Mouse (Mus musculus) G1E (cell line): ENCODE results near the gene Adamts8.

Experiments used
- CTCF ChIP-seq: IDR thresholded peaks from 2 replicates; pipeline ENCODE4 v1.5.1; 2012; ENCODE audit warnings: low read depth, low read length, inconsistent platforms, mixed read lengths
- GATA1 ChIP-seq: IDR thresholded peaks from 2 replicates; pipeline ENCODE4 v1.6.1; 2012; ENCODE audit warnings: borderline replicate concordance, low read length, inconsistent platforms, mixed read lengths
- POLR2AphosphoS5 ChIP-seq: IDR thresholded peaks from 2 replicates; pipeline ENCODE4 v1.6.1; 2012; ENCODE audit warnings: low read depth, low read length, inconsistent platforms; ENCODE audit not compliant: insufficient replicate concordance
- TAL1 ChIP-seq: conservative IDR thresholded peaks from 2 replicates; pipeline ENCODE4 v1.6.1; 2012; ENCODE audit warnings: low read depth, low read length, inconsistent platforms, mixed read lengths

DNA sequence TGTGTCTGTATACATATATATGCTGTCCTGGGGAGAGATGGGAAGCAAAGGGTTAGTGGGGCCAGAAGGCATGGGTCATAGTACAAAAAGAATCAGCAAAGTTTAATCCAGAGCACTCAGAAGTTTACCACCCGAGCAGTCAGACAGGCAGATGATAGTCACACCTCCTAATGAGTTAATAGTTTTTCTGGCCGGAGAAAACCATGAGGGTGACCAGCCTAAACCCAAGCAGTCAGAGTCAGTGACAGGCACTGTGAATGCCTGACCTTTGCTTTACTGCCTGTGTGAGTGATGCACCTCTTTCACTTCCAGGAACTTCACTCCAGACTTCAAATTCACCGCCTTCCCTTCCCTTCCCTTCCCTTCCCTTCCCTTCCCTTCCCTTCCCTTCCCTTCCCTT lies 28.9 kb upstream of the Adamts8 start:
- TF ChIP-seq CTCF = no peak
- no peak for TF ChIP-seq GATA1
- no peak for TF ChIP-seq POLR2AphosphoS5
- TF ChIP-seq TAL1 = no peak
